Mouse (Mus musculus) layer of hippocampus, adult 9-10 months (tissue): ENCODE measurements at regions not wholly inside any gene's neighbourhood (a gene's known extent, or its start where the extent isn't known, plus 50 kb on each side); places are given as distances from the start of the nearest gene placed in this dataset.

Experiments
- DNase-seq: peaks from one replicate; pipeline ENCODE4 v3.0.0; 2022; ENCODE audit warnings: low spot score

GRCm38 (mm10) chr1:19754346-19754745 lies 545.6 kb downstream of the Tfap2b start:
- no peak for DNase-seq

- no peak for DNase-seq
Measured at GRCm38 (mm10) chr1:19757921-19758436, 549.3 kb downstream of the Tfap2b start.

- no peak for DNase-seq
Measured at GRCm38 (mm10) chr1:19766879-19767278, 558.2 kb downstream of the Tfap2b start.

GRCm38 (mm10) chr1:19772266-19772665 lies 563.6 kb downstream of the Tfap2b start:
- DNase-seq = no peak

- no peak for DNase-seq
Measured at GRCm38 (mm10) chr1:19774502-19774901, 565.8 kb downstream of the Tfap2b start.

- peak; percentile 1 for DNase-seq
Measured at GRCm38 (mm10) chr1:19777542-19777941, 568.8 kb downstream of the Tfap2b start.

GRCm38 (mm10) chr1:19786971-19787370 lies 578.3 kb downstream of the Tfap2b start:
- no peak for DNase-seq

- DNase-seq = no peak
Measured at GRCm38 (mm10) chr1:19794124-19794523, 585.4 kb downstream of the Tfap2b start.

- no peak for DNase-seq
Measured at GRCm38 (mm10) chr1:19825887-19826286, 617.2 kb downstream of the Tfap2b start.

- DNase-seq = no peak
Measured at GRCm38 (mm10) chr1:19826455-19827366, 618.0 kb downstream of the Tfap2b start.

GRCm38 (mm10) chr1:19849918-19850317 lies 641.2 kb downstream of the Tfap2b start:
- DNase-seq = no peak

GRCm38 (mm10) chr1:19857250-19857649 lies 648.5 kb downstream of the Tfap2b start:
- no peak for DNase-seq

GRCm38 (mm10) chr1:19868478-19868877 lies 659.8 kb downstream of the Tfap2b start:
- DNase-seq = no peak

GRCm38 (mm10) chr1:19881193-19881592 lies 672.5 kb downstream of the Tfap2b start:
- no peak for DNase-seq

- DNase-seq = no peak
Measured at GRCm38 (mm10) chr1:19899426-19899825, 690.7 kb downstream of the Tfap2b start.

- no peak for DNase-seq
Measured at GRCm38 (mm10) chr1:19899889-19900310, 691.2 kb downstream of the Tfap2b start.

GRCm38 (mm10) chr1:19900983-19901531 lies 692.3 kb downstream of the Tfap2b start:
- no peak for DNase-seq

- DNase-seq = no peak
Measured at GRCm38 (mm10) chr1:19912194-19912846, 703.6 kb downstream of the Tfap2b start.

- DNase-seq = no peak
Measured at GRCm38 (mm10) chr1:19918762-19919161, 699.1 kb downstream of the Pkhd1 start.

GRCm38 (mm10) chr1:19927192-19927591 lies 690.7 kb downstream of the Pkhd1 start:
- DNase-seq = no peak

GRCm38 (mm10) chr1:19927736-19928327 lies 690.0 kb downstream of the Pkhd1 start:
- no peak for DNase-seq

GRCm38 (mm10) chr1:19951050-19951679 lies 666.7 kb downstream of the Pkhd1 start:
- DNase-seq = no peak
